Mouse (Mus musculus) MN1 (cell line): ENCODE data around the gene Asic2.
"Not testable (repeated sequence)": the region's sequence is repeated elsewhere in the genome, so short reads cannot be mapped to it uniquely, and the experiment has no call there.

Experiments
- DNase-seq: peaks from one replicate; pipeline ENCODE4 v3.0.0-alpha.2; 2016; ENCODE audit warnings: low spot score

Asic2 gene

GRCm38 (mm10) chr11:81426857-81427256 lies 541.4 kb downstream of the Asic2 start:
- no peak for DNase-seq

DNA sequence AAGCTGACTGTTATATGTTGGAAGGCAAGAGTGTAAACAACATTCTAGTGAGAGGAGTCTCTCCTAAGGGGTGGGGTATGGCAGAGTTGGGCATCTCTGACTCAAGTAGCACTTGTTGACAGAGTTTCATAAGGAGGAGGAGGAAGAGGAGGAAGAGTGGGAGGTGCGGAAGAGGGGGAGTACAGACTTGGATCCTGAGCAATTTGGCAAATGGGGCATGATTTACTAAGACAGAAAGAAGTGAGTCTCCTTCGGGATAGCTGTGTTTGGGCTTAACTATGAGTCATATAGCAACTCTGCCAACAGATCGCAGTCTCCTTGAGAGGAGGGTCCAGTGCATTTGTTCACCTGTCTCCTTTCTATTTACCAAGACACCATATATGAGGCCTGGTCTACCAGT lies 549.1 kb downstream of the Asic2 start:
- no peak for DNase-seq

DNA sequence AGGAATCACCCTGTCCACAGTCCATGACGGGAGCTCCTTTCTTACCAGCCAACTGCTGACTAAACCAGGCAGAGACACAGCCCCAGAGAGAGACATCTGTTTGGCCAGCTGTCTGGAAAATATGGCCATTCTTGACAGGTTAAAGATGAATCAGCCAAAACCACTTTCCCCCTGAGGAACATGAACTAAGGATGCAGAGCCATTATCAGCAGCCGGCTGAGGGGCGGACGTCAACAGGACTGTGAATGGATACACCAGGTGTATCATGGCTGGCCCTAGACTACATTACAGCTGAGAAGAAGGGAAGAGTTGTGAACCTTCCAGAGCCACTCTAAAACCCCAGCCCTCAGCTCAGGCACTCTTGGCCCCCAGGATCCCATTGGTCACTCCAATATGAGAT lies 550.2 kb downstream of the Asic2 start:
- no peak for DNase-seq

DNA sequence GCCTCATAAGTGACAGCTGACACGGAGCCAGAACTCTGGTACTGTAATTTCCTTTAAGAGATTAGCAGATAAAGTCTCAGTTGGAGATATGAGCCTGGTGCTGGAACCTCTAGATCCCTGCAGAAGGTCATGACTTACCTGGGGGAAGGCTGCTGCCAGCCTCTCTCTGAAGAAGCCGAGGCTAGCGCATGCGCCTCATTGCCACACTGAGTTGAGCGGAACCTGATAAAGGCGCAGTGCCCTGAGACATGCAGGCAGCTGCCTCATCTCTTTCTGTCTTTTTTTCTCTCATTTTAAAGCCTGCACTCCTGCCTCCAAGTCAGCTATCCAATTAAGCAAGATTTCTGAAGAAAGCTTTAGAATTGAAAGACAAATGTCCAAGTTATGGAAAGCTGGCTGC lies 551.9 kb downstream of the Asic2 start:
- no peak for DNase-seq

DNA sequence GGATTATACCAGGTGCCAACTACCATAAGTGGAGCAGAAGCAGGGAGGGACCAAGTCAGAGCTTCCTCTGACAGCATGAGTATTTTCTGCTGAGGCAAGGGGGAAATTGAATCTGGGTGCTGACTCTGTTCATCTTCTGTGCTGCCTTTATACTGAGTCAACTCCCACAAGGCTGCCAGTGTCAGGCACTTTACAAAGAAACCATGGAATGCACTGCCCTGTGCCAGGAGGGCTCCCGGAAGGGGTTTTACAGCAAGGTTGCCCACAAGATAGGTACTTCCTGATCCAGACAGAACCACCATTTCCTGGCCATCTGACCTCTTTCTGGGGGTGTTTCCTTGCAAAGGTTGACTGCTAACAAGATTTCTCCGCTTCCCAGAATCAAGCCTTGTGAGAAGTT lies 553.7 kb downstream of the Asic2 start:
- DNase-seq: no peak

DNA sequence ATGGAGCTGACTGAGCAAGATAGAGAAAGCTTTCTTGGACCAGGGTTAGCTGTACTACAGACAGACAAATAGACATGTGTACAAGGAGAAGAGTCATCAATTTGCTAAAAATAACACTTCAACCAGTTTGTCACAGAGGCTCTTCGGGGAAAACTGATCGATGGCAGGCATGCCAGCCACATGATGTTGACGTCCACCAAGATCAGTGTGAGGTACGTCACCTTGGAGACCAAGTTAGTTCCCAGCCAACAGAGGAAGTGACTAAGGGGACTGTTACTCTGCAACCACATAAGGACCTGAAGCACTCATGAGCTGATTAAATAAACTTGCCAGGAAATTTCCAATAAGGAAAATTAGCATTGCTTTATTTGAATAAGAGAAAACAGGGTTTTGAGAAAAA lies 557.0 kb downstream of the Asic2 start:
- no peak for DNase-seq

DNA sequence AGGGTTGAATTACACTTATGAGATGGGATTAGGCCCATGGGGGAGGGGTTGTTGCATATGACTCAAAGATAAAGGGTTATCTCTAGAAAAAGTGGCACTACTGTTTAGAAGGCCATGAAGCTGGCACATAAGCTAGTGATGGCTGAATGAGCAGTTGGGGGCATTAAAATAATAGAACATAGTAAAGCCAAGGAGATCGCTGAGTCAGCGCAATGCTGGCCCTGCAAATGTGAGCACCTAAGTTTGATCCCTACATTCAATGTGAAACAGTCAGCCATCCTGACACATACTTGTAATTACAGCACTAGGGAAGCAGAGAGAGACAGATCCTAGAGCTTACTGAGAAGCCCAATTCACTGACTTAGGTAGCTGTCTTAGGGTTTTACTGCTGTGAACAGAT lies 562.3 kb downstream of the Asic2 start:
- DNase-seq: no peak

- no peak for DNase-seq
Measured at GRCm38 (mm10) chr11:81402263-81402662, 566.0 kb downstream of the Asic2 start.

DNA sequence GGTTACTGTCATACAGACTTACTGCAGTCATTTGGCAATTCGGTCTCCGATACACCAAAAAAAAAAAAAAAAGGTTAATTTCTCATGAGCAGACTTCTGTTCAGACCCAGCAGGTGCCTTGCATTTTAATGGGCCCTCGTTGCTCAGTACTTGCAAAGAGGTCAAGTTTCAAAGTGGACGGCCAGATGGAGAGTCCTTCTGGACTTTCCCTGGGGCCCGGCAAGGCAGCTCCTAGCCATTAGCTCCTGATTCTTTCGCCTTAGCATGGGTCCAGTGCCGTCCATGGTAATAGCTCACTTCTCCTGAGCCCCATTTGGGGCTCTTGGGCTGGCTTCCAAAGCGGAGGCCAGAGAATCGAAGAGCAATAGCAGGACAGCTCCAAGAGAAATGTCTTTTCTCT lies 575.4 kb downstream of the Asic2 start:
- DNase-seq: no peak

DNA sequence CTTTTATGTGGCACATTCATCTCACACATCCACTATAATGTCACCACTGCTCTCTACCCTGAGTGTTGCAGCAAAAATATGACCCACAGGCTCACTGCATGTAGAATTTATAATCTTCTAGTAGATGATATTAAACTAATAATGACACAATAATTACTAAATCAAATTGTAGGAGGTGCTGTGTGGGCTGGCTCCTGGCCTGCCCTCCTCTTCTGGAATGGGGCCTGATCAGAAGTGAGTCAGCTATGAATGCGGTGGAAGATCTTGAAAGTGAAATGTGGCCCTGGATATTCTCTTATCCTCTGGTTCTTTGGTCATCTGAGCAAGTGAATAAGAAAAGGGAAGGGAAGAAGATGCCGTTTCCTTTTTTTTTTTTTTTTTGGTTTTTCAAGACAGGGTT lies 582.1 kb downstream of the Asic2 start:
- DNase-seq: no peak

DNA sequence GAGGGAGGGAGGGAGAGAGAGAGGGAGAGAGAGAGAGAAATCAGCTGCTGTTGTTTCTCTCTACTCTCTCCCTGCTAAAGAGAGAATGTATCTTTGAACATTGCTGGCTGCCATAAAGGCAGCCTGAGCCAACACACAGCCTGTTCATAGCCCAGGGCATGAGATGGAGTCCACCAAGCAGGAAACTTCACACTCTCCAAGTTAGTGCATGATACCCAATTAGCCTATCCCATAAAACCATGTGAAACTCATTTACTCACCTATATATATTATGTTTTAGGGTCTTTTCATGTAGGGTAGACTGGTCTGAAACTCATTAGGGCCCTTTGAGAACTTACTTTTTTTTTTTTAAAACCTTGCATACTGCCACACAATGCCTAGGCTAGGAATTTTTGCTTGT lies 582.7 kb downstream of the Asic2 start:
- no peak for DNase-seq

GRCm38 (mm10) chr11:81374841-81375240 lies 593.4 kb downstream of the Asic2 start:
- no peak for DNase-seq

GRCm38 (mm10) chr11:81374003-81374710 lies 594.1 kb downstream of the Asic2 start:
- no peak for DNase-seq

DNA sequence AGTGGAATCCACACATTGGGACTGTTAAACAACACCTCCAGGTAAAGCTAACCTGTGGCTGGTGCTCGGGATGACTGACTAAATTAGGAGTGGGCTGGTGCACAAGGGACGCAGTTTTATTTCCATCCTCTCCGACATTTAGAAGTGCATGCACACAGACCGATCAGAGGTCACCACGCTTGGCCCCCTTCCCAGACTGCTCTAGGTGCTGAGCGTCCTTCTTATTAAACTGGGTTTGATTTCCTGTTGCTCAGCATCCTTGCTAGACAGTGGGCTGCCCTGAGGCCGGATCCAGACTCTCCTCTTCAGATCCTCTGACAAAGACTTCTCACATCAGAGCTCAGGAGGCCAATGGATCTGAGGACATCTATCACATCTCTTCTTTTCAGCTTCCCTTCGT lies 596.7 kb downstream of the Asic2 start:
- DNase-seq: no peak

DNA sequence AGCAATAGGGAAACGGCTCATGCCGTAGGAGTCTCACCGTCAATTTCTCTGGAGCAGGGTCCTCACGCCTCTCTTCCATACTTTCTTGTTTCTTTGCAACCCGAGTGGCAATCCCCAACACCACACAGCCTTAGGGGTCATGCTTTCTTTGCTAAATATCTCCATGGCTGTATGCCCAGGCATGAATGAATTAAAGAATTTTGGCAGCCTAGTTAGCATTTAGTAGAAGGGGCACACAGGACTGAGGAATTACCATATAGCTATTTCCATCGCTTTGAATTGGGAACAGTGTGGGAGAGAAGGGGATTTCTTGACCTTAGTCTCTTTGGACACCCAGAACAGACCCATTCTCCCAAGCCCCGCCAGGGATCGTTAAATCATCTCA lies 597.8 kb downstream of the Asic2 start:
- no peak for DNase-seq

- DNase-seq: no peak
Measured at GRCm38 (mm10) chr11:81369497-81370425, 598.5 kb downstream of the Asic2 start.

- DNase-seq: no peak
Measured at GRCm38 (mm10) chr11:81364442-81364841, 603.8 kb downstream of the Asic2 start.

DNA sequence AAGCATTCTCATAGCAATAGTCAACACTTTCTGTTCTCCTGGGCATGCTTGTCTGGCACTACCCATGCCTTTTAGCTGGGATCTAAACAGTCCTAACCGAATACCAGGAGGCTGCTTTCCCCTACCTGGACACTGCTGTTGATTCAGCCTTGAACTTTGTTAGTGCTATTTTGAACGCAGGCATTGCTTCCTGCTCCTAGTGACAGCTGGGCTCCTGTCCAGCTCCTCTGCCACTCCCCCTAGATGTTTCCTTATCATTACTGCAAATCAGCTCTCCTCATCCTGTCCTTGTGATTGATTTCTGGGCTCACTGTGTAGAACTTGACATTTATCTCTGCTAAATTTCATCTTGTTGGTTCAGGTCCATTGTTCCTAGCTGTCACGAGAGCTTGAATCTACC lies 605.8 kb downstream of the Asic2 start:
- DNase-seq: no peak

GRCm38 (mm10) chr11:81361040-81361439 lies 607.2 kb downstream of the Asic2 start:
- no peak for DNase-seq

- not testable (repeated sequence) for DNase-seq
Measured at GRCm38 (mm10) chr11:81350498-81350897, 617.8 kb downstream of the Asic2 start.

DNA sequence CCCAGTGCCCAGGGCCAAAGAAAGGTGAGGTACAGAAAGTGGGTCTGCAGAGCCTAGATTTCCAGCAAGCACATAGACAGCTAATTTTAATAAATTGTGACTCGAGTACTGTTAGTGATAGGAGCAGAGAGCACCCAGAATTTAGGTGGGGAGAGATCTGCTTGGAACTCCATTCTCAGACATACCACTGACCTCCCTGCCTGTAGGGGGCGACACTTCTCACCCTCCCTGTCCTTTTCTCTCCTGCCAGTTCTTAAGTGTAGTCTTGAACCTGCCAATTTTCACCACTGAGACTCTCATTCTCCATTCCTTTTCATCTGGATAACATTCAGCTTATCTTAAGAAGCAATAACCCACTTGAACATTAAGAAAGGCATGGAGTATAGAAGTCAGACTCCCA lies 636.3 kb downstream of the Asic2 start:
- no peak for DNase-seq

- no peak for DNase-seq
Measured at GRCm38 (mm10) chr11:81330982-81331381, 637.3 kb downstream of the Asic2 start.

DNA sequence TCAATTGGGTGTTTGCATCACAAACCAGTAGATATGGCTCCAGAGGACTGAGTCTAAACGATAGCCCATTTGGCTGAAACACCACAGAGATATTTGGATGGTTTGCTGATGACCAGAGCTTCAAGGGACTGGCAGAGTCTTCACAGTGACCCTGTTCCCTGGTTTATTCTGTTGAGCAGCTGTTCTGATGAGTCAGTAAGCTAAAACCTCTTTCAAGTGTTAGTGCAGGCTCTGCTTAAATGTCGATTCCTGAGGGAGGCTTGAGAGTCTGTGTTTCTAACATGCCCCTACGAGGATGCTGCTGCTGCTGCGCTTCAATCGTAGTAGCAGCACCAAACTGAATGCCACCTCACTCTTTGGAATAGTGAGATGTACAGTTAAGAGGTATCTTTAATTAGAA lies 640.2 kb downstream of the Asic2 start:
- DNase-seq: no peak

DNA sequence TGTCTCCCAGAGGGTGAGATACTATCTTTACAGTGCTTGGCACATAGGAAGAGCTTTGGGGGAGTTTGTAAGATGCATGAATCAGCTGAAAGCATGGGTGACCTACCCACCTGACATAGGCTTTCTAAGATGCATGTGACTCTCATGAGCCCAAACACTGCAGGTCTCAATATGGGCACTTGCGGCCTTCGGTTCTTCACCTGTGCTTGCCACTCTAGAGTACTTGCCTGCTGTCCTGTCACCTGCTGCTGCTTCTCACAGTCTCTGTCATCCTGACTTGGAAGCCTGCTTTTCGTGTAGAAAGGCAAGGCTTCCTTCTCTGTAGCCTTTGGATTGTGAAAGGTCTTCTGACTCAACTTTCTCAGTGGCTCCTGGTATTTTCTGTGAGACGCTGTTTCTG lies 645.1 kb downstream of the Asic2 start:
- no peak for DNase-seq
